Mouse (Mus musculus): ENCODE measurements around the gene Lmntd1. TPM values are rescaled to one million over a fixed set of nuclear protein-coding genes. Genes with fewer than 3 reads are reported as not detected.

Lmntd1 gene
- polyA plus RNA-seq, 1 experiment from 2014 or later, result 0.75 TPM

GRCm38 (mm10) chr6:145640971-145641506, 26.9 kb upstream of the Lmntd1 start:
- Histone ChIP-seq H3K4me2 (ENCODE audit: low read depth, low read length) (no peak overlapping the region), H3K4me1 (ENCODE audit: control insufficient read depth, insufficient read depth, low read length) (no peaks in the 10 kb centered on the region), H3K9me3 (ENCODE audit: control insufficient read depth, low read length) (no peaks in the 10 kb centered on the region), H3K9ac (ENCODE audit: low read depth, low read length) (no peak overlapping the region), H3K27me3 (replicated peaks; ENCODE audit: control insufficient read depth, insufficient read depth, low read length) (no peaks in the 10 kb centered on the region), H3K36me3 (ENCODE audit: control insufficient read depth, insufficient read depth, low read length) (no peaks in the 10 kb centered on the region), H3K27ac (ENCODE audit: low read length) (no peak overlapping the region), H3K4me3 (ENCODE audit: low read length) (no peak overlapping the region)
- no peak for ATAC-seq
- WGBS, result 53% methylated on average over 4 of the region's 4 CpGs

GRCm38 (mm10) chr6:145638248-145638647, 24.1 kb upstream of the Lmntd1 start:
- Histone ChIP-seq H3K36me3 (ENCODE audit: control insufficient read depth, insufficient read depth, low read length) (no peaks in the 10 kb centered on the region), H3K9ac (ENCODE audit: low read depth, low read length) (no peak overlapping the region), H3K4me1 (ENCODE audit: control insufficient read depth, insufficient read depth, low read length) (no peaks in the 10 kb centered on the region), H3K27me3 (replicated peaks; ENCODE audit: control insufficient read depth, insufficient read depth, low read length) (no peaks in the 10 kb centered on the region), H3K4me3 (ENCODE audit: low read length) (no peak overlapping the region), H3K27ac (ENCODE audit: low read length) (no peak overlapping the region; the same call in 1 of the 2 replicates), H3K4me2 (ENCODE audit: low read depth, low read length) (no peak overlapping the region), H3K9me3 (ENCODE audit: control insufficient read depth, low read length) (no peaks in the 10 kb centered on the region)
- ATAC-seq, result no peak
- 55% methylated on average over 6 of the region's 6 CpGs for WGBS

GRCm38 (mm10) chr6:145636682-145637081, 22.6 kb upstream of the Lmntd1 start:
- no peaks in the 10 kb centered on the region; the same call in 1 of the 2 replicates for H3K9me3 ChIP-seq (ENCODE audit: control insufficient read depth, low read length)
- ATAC-seq, result no peak

DNA sequence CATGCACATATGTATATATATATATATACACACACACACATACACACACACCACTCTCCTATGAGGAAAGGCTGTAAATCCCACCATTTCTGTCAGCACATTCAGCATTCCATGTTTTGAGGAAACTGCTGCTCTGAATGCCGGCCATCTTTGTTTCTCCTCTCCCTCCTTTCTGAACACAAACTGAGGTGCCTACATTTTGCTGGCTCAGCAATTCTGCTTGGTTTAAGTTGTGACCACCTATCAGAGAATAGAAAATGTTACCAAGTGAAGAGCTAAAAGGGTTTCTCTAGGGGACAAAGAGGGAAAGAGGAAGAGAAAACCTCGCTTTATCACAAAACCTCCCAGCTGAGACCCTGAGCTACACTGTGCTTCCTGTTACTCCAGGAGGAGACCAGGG, 20.3 kb upstream of the Lmntd1 start:
- 82% methylated on average over 2 of the region's 2 CpGs for WGBS
- H3K27me3 ChIP-seq (replicated peaks; ENCODE audit: control insufficient read depth, insufficient read depth, low read length), result no peaks in the 10 kb centered on the region

More at GRCm38 (mm10) chr6:145636682-145637081, 22.6 kb upstream of the Lmntd1 start:
- Histone ChIP-seq H3K36me3 (ENCODE audit: control insufficient read depth, insufficient read depth, low read length) (no peaks in the 10 kb centered on the region), H3K27ac (ENCODE audit: low read length) (no peak overlapping the region), H3K4me2 (ENCODE audit: low read depth, low read length) (no peak overlapping the region), H3K27me3 (replicated peaks; ENCODE audit: control insufficient read depth, insufficient read depth, low read length) (no peaks in the 10 kb centered on the region), H3K4me1 (ENCODE audit: control insufficient read depth, insufficient read depth, low read length) (no peaks in the 10 kb centered on the region), H3K9ac (ENCODE audit: low read depth, low read length) (no peak overlapping the region), H3K4me3 (ENCODE audit: low read length) (no peak overlapping the region)
- 55% methylated on average over 4 of the region's 4 CpGs for WGBS

GRCm38 (mm10) chr6:145630269-145630668, 16.1 kb upstream of the Lmntd1 start:
- no peak overlapping the region for H3K4me2 ChIP-seq (ENCODE audit: low read depth, low read length)
- ATAC-seq, result no peak
- no peak overlapping the region for H3K9ac ChIP-seq (ENCODE audit: low read depth, low read length)
- H3K4me3 ChIP-seq (ENCODE audit: low read length), result no peak overlapping the region
- H3K27ac ChIP-seq (ENCODE audit: low read length), result no peak overlapping the region
- no peaks in the 10 kb centered on the region for H3K36me3 ChIP-seq (ENCODE audit: control insufficient read depth, insufficient read depth, low read length)
- no peaks in the 10 kb centered on the region for H3K4me1 ChIP-seq (ENCODE audit: control insufficient read depth, insufficient read depth, low read length)
- 48% methylated on average over 6 of the region's 6 CpGs for WGBS
- H3K9me3 ChIP-seq (ENCODE audit: control insufficient read depth, low read length), result no peaks in the 10 kb centered on the region; the same call in 1 of the 2 replicates
- H3K27me3 ChIP-seq (replicated peaks; ENCODE audit: control insufficient read depth, insufficient read depth, low read length), result no peaks in the 10 kb centered on the region

More for the DNA sequence above, 20.3 kb upstream of the Lmntd1 start:
- no peak overlapping the region for H3K4me3 ChIP-seq (ENCODE audit: low read length)
- no peaks in the 10 kb centered on the region; the same call in 1 of the 2 replicates for H3K9me3 ChIP-seq (ENCODE audit: control insufficient read depth, low read length)
- no peak for ATAC-seq
- H3K36me3 ChIP-seq (ENCODE audit: control insufficient read depth, insufficient read depth, low read length), result no peaks in the 10 kb centered on the region
- no peak overlapping the region for H3K4me2 ChIP-seq (ENCODE audit: low read depth, low read length)
- no peaks in the 10 kb centered on the region for H3K4me1 ChIP-seq (ENCODE audit: control insufficient read depth, insufficient read depth, low read length)
- no peak overlapping the region for H3K27ac ChIP-seq (ENCODE audit: low read length)
- no peak overlapping the region for H3K9ac ChIP-seq (ENCODE audit: low read depth, low read length)

- ATAC-seq, result no peak
- Histone ChIP-seq H3K4me3 (ENCODE audit: low read length) (no peak overlapping the region), H3K4me1 (ENCODE audit: control insufficient read depth, insufficient read depth, low read length) (no peaks in the 10 kb centered on the region), H3K36me3 (ENCODE audit: control insufficient read depth, insufficient read depth, low read length) (no peaks in the 10 kb centered on the region), H3K27ac (ENCODE audit: low read length) (no peak overlapping the region), H3K9ac (ENCODE audit: low read depth, low read length) (no peak overlapping the region), H3K27me3 (replicated peaks; ENCODE audit: control insufficient read depth, insufficient read depth, low read length) (no peaks in the 10 kb centered on the region), H3K4me2 (ENCODE audit: low read depth, low read length) (no peak overlapping the region), H3K9me3 (ENCODE audit: control insufficient read depth, low read length) (no peaks in the 10 kb centered on the region)
- 92% methylated on average over 4 of the region's 4 CpGs for WGBS
Observed at GRCm38 (mm10) chr6:145623141-145623540, 9.0 kb upstream of the Lmntd1 start.

GRCm38 (mm10) chr6:145616402-145617229, 2.5 kb upstream of the Lmntd1 start:
- ATAC-seq, result no peak
- Histone ChIP-seq H3K27me3 (replicated peaks; ENCODE audit: control insufficient read depth, insufficient read depth, low read length) (no peaks in the 10 kb centered on the region), H3K4me2 (ENCODE audit: low read depth, low read length) (no peak overlapping the region), H3K4me1 (ENCODE audit: control insufficient read depth, insufficient read depth, low read length) (no peaks in the 10 kb centered on the region), H3K36me3 (ENCODE audit: control insufficient read depth, insufficient read depth, low read length) (no peaks in the 10 kb centered on the region), H3K4me3 (ENCODE audit: low read length) (no peak overlapping the region), H3K9me3 (ENCODE audit: control insufficient read depth, low read length) (no peaks in the 10 kb centered on the region), H3K9ac (ENCODE audit: low read depth, low read length) (no peak overlapping the region), H3K27ac (ENCODE audit: low read length) (no peak overlapping the region)
- WGBS, result 69% methylated on average over 5 of the region's 5 CpGs

DNA sequence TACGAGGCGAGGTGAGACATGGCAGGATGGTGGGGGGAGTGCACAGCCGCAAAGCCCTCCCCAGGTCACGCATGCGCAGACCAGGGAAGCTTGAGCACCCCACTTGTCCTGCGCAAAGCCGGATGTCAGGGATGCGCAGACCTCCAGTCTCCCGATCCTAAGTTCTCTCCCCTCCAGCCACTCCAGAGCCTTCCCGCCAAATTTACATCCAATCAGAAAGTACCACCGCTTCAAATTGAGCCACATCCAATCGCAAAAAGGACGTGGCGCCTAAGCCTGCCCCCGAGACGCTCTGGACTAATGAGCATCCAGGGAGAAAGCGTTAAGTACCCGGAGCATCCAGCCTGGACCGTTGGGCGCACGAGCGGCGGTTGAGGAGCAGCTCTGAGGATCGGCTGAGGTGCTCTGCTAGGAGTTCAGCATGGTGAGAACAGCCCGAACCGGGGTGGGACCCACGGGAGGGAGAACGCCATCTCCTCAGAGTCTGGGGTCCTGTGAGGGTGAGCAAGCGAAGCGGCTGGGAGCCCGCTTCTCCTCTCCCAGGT, 1.6 kb upstream of the Lmntd1 start, which contains the start of gene Tuba3b:
Gene Tuba3b (plus strand): TSS at position 92 of the 545 bp plus-strand sequence.
- no peak for ATAC-seq
- Histone ChIP-seq H3K27me3 (replicated peaks; ENCODE audit: control insufficient read depth, insufficient read depth, low read length) (no peaks in the 10 kb centered on the region), H3K36me3 (ENCODE audit: control insufficient read depth, insufficient read depth, low read length) (no peaks in the 10 kb centered on the region), H3K4me3 (ENCODE audit: low read length) (no peak within 1 kb of the TSS), H3K9me3 (ENCODE audit: control insufficient read depth, low read length) (no peaks in the 10 kb centered on the region), H3K9ac (ENCODE audit: low read depth, low read length) (no peak within 1 kb of the TSS), H3K4me1 (ENCODE audit: control insufficient read depth, insufficient read depth, low read length) (no peaks in the 10 kb centered on the region), H3K4me2 (ENCODE audit: low read depth, low read length) (no peak within 1 kb of the TSS), H3K27ac (ENCODE audit: low read length) (no peak within 1 kb of the TSS)
- 96% methylated on average over 31 of the region's 31 CpGs for WGBS

DNA sequence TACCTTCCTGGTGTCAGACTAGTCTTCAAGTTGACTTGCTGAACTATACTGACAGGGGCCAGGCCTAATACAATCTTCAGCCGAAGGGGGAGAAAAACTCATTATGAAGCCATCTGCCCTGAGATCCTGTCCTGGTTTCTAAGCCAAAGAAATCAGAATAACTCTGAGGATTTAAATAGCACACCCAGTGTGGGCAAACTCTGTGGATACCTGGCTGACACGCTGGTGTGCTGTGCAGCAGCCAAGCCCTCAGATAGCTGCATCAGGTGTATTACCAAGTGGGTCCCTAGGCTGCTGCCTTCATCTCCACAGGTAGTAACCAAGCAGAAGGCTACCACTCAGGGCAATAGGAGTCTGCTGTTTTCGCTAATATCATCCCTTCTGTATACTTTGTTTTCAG, 1.5 kb downstream of the Lmntd1 start:
- H3K36me3 ChIP-seq (ENCODE audit: control insufficient read depth, insufficient read depth, low read length), result no peaks in the 10 kb centered on the region
- no peak overlapping the region for H3K4me3 ChIP-seq (ENCODE audit: low read length)
- H3K4me1 ChIP-seq (ENCODE audit: control insufficient read depth, insufficient read depth, low read length), result no peaks in the 10 kb centered on the region
- H3K27me3 ChIP-seq (replicated peaks; ENCODE audit: control insufficient read depth, insufficient read depth, low read length), result no peaks in the 10 kb centered on the region
- WGBS, result 86% methylated on average over 3 of the region's 3 CpGs
- ATAC-seq, result no peak
- no peak overlapping the region for H3K27ac ChIP-seq (ENCODE audit: low read length)
- H3K4me2 ChIP-seq (ENCODE audit: low read depth, low read length), result no peak overlapping the region
- no peaks in the 10 kb centered on the region for H3K9me3 ChIP-seq (ENCODE audit: control insufficient read depth, low read length)
- H3K9ac ChIP-seq (ENCODE audit: low read depth, low read length), result no peak overlapping the region

Measured in intestine, embryonic 16.5 days (tissue).